Mouse (Mus musculus) intestine, embryonic 16.5 days (tissue): ENCODE results near the gene Zfp575. TPM values are rescaled to one million over a fixed set of nuclear protein-coding genes. Genes with fewer than 3 reads are reported as not detected.
A peak's percentile ranks its signal among the peaks of the same experiment; 100 is the strongest.

Source experiments
- ATAC-seq: fragments of 200-750 bp; cut with Nextera tagmentation; 2 replicates; pipeline ENCODE4 v1.8.0; 2017; ENCODE audit warnings: moderate TSS enrichment, moderate library complexity
- H3K27ac ChIP-seq: fragments of 300-500 bp; sonication (generic); 2 replicates; pipeline ENCODE4 v1.5.1; 2014; ENCODE audit warnings: mild to moderate bottlenecking, low read length
- H3K27me3 ChIP-seq: fragments of 300-500 bp; sonication (generic); replicated peaks from 2 replicates; pipeline ENCODE4 v1.6.1; 2014; ENCODE audit warnings: low read length, control low read depth, mixed read lengths; ENCODE audit not compliant: control insufficient read depth, insufficient read depth
- H3K36me3 ChIP-seq: fragments of 300-500 bp; sonication (generic); 2 replicates; pipeline ENCODE4 v1.6.1; 2014; ENCODE audit warnings: low read length, control low read depth; ENCODE audit not compliant: control insufficient read depth, insufficient read depth
- H3K4me1 ChIP-seq: fragments of 300-500 bp; sonication (generic); 2 replicates; pipeline ENCODE4 v1.6.1; 2014; ENCODE audit warnings: low read length, control low read depth, mixed read lengths; ENCODE audit not compliant: control insufficient read depth, insufficient read depth
- H3K4me2 ChIP-seq: fragments of 300-500 bp; sonication (generic); 2 replicates; pipeline ENCODE4 v1.6.1; 2014; ENCODE audit warnings: low read depth, low read length, control low read depth
- H3K4me3 ChIP-seq: fragments of 300-500 bp; sonication (generic); 2 replicates; pipeline ENCODE4 v1.5.1; 2014; ENCODE audit warnings: mild to moderate bottlenecking, low read length
- H3K9ac ChIP-seq: fragments of 300-500 bp; sonication (generic); 2 replicates; pipeline ENCODE4 v1.6.1; 2014; ENCODE audit warnings: low read depth, low read length
- H3K9me3 ChIP-seq: fragments of 300-500 bp; sonication (generic); 2 replicates; pipeline ENCODE4 v1.6.1; 2016; ENCODE audit warnings: low read length, control low read depth; ENCODE audit not compliant: control insufficient read depth
- WGBS: fragments of 180-500 bp; shearing (Covaris S2); extraction: QIAGEN DNeasy Blood & Tissue Kit; methylation state at CpG from one replicate; pipeline ENCODE4 v1.1.7; 2014; 5-methylcytosine and 5-hydroxymethylcytosine counted together
- polyA plus RNA-seq: library from polyadenylated mRNA; unstranded; fragments of >200 nt; fragmentation: Nextera tagmentation; extraction: Ambion mirVana; gene quantifications from 2 replicates; pipeline ENCODE4 v1.2.1, GENCODE M21; 2015

Gene Zfp575
- polyA plus RNA-seq, 1 experiment from 2014 or later = 3.1 TPM

DNA sequence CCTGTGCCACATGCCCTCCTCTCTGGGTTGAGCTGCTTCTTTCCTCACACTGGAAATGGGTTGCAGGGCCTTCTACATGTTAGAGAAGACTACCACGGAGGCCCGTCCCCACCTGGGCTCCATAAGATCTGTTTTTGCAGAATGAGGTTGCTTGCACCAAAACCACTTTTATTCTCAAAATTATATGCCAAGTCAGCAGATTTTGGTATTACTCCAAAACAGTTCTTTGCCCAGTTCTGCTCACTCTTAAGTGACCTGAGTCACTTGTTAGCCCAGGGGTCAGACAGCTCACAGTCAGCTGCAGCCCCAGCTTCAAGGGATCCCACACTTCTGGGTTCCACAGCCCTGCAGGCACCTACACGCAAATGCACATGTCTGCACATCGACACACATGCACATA is 26.0 kb downstream of the Zfp575 start:
- WGBS = 89% methylated on average over 4 of the region's 4 CpGs
- no peak overlapping the region for H3K27ac ChIP-seq

GRCm38 (mm10) chr7:24555786-24556185 is 31.7 kb downstream of the Zfp575 start:
- Histone ChIP-seq H3K4me2 (no peak overlapping the region), H3K4me1 (no peaks in the 10 kb centered on the region), H3K27ac (no peak overlapping the region), H3K36me3 (peaks cover 12% of the 10 kb centered on the region), H3K27me3 (no peaks in the 10 kb centered on the region), H3K4me3 (no peak overlapping the region), H3K9ac (no peak overlapping the region), H3K9me3 (no peaks in the 10 kb centered on the region)
- no peak for ATAC-seq
- 93% methylated on average over 10 of the region's 10 CpGs for WGBS

More for the DNA sequence above, 26.0 kb downstream of the Zfp575 start:
- Histone ChIP-seq H3K4me1 (no peaks in the 10 kb centered on the region), H3K4me2 (no peak overlapping the region), H3K9ac (no peak overlapping the region), H3K9me3 (no peaks in the 10 kb centered on the region), H3K27me3 (no peaks in the 10 kb centered on the region), H3K36me3 (peaks cover 9% of the 10 kb centered on the region), H3K4me3 (no peak overlapping the region)
- ATAC-seq = no peak

DNA sequence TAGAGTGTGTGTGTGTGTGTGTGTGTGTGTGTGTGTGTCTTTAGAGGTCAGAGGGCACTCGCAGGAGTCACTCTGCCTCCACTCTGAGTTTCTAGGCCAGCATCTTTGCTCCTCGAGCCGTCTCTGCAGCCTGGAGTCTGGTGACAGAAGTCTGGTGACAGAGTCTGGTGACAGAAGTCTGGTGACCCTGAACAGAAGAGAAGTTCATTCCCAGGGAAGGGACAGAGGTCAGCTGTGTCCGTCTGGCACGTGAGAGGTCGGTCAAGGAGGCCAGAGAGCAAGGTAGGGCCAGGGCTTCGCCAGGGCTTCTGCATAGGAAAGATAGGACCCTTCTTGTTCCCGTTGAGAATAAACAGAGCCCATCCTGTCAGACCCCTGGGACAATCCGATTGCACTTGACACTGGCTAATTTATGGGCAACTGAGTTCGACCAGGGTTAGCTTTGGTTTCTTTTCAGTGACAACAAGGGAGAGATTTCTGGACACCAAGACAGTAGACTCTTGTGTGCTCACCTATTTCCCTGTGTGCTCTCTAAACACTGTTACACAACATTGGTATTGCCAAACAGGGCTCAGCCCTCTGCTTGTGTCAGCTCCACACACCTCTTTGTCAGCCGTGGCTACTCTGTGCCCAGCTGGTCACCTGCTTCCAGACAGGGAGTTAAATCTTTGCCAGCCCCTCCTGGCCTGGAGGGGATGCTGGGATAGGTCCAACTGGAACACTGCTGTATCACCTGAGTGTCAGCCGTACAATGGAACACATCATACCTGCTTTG is 35.3 kb downstream of the Zfp575 start:
- H3K9ac ChIP-seq = no peak overlapping the region
- no peaks in the 10 kb centered on the region for H3K27me3 ChIP-seq
- WGBS = 84% methylated on average over 12 of the region's 12 CpGs
- no peak overlapping the region for H3K4me3 ChIP-seq
- no peak for ATAC-seq
- H3K36me3 ChIP-seq = peaks cover 15% of the 10 kb centered on the region
- H3K4me1 ChIP-seq = peaks cover 4% of the 10 kb centered on the region; the same call in 1 of the 2 replicates
- H3K9me3 ChIP-seq = no peaks in the 10 kb centered on the region
- no peak overlapping the region for H3K27ac ChIP-seq
- no peak overlapping the region for H3K4me2 ChIP-seq

DNA sequence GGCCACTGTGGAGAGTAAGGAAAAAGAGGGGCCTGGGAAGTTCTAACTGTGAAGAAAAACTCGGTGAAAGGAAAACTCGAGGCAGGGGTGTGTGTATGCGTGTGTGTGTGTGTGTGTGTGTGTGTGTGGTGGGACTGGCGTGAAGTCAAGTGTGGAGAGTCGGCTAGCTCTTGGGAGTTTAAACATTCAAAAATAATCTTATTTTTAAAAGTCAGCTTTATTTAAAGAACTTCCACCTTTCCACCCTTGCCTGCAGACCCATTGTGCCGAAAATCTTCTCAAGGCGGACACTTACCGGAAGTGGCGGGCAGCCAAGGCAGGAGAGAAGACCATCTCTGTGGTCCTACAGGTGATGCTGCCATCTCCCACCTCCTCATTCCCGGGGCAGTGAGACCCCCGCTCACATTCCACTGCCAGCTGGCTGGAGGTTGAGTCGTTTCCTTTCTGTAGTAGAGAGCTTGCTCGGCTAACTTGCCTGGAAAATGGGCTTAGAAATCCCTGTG is 39.9 kb downstream of the Zfp575 start:
- Histone ChIP-seq H3K27ac (no peak overlapping the region), H3K4me2 (peak overlapping the region; percentile 62), H3K9me3 (peaks cover 3% of the 10 kb centered on the region; the same call in 1 of the 2 replicates), H3K4me1 (peaks cover 11% of the 10 kb centered on the region), H3K27me3 (no peaks in the 10 kb centered on the region), H3K36me3 (peaks cover 5% of the 10 kb centered on the region; the same call in 1 of the 2 replicates), H3K9ac (peak overlapping the region; percentile 87), H3K4me3 (peak overlapping the region; percentile 70)
- 24% methylated on average over 13 of the region's 13 CpGs for WGBS
- no peak; the same call in 1 of the 2 replicates for ATAC-seq

GRCm38 (mm10) chr7:24546634-24547389 is 40.6 kb downstream of the Zfp575 start:
- ATAC-seq = peak; percentile 99
- Histone ChIP-seq H3K4me3 (peak overlapping the region; percentile 70), H3K4me1 (peaks cover 11% of the 10 kb centered on the region), H3K36me3 (0 out of 2 replicates have a peak, but pooled peaks cover 3% of the 10 kb centered on the region), H3K4me2 (peak overlapping the region; percentile 76), H3K9ac (peak overlapping the region; percentile 87), H3K27ac (peak overlapping the region; percentile 74), H3K27me3 (no peaks in the 10 kb centered on the region), H3K9me3 (peaks cover 3% of the 10 kb centered on the region; the same call in 1 of the 2 replicates)
- WGBS = under 1% methylated on average over 57 of the region's 57 CpGs

DNA sequence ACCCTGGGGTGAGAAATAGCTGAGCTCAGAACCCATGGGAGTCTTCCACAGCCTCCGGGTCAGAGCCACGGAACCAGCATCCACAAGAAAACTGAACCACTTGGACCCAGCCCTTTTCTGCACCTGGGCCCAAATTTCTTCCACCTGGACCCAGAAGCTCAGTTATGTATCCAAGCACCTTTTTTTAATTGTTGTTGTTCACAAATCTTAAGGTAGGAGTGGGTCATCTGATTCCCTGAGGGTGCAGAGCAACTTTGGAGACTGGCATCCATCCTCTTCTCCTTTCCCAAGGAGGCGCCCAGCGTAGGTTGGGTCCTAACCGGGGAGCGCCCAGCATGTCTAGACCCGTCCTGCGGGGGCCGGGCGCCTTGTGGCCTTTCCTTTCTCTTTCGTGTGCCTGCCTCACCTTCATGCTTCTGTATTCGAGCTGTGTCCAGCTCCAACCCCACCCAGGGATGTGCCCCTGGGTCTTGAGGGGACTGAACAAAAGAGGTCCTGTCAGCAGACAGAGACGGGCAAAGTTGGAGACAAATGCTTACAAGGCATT is 41.3 kb downstream of the Zfp575 start, which contains the start of the genes Pinlyp and Xrcc1:
Gene Pinlyp (minus strand): TSS at position 51 of the 547 bp plus-strand sequence.
Gene Xrcc1 (plus strand): TSS at position 222 of the 547 bp plus-strand sequence.
- H3K4me3 ChIP-seq = peak within 1 kb of the TSS; percentile 70
- H3K4me2 ChIP-seq = peak within 1 kb of the TSS; percentile 76
- 0 out of 2 replicates have a peak, but pooled peaks cover 3% of the 10 kb centered on the region for H3K36me3 ChIP-seq
- peak within 1 kb of the TSS; percentile 74 for H3K27ac ChIP-seq
- WGBS = 31% methylated on average over 13 of the region's 13 CpGs
- no peak; the same call in 1 of the 2 replicates for ATAC-seq
- H3K27me3 ChIP-seq = no peaks in the 10 kb centered on the region
- H3K9ac ChIP-seq = peak within 1 kb of the TSS; percentile 87
- peaks cover 3% of the 10 kb centered on the region; the same call in 1 of the 2 replicates for H3K9me3 ChIP-seq
- peaks cover 11% of the 10 kb centered on the region for H3K4me1 ChIP-seq

DNA sequence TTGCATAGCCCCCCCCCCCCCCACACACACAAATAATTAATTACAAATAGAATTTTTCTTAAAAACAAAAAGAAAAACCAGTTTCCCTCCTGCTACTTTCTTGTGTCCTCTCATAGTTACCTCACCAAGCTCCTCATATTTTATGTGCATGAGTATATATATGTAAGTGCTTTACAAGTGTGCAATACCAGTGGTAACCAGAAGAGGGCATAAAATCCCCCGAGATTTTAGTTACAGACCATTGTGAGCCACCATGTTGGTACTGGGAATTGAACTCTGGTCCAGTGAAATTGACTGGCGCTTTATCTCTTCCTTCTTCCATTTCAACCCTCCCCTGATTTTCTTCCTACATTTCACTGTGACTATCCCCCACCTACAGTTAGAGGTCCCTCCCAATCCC is 42.9 kb downstream of the Zfp575 start:
- no peak overlapping the region for H3K9ac ChIP-seq
- 0 out of 2 replicates have a peak, but pooled peaks cover 2% of the 10 kb centered on the region for H3K36me3 ChIP-seq
- H3K4me2 ChIP-seq = no peak overlapping the region
- ATAC-seq = no peak
- H3K27ac ChIP-seq = no peak overlapping the region
- H3K4me3 ChIP-seq = no peak overlapping the region
- H3K27me3 ChIP-seq = no peaks in the 10 kb centered on the region
- WGBS = 85% methylated on average over 2 of the region's 2 CpGs
- H3K4me1 ChIP-seq = peaks cover 11% of the 10 kb centered on the region
- peaks cover 3% of the 10 kb centered on the region; the same call in 1 of the 2 replicates for H3K9me3 ChIP-seq

DNA sequence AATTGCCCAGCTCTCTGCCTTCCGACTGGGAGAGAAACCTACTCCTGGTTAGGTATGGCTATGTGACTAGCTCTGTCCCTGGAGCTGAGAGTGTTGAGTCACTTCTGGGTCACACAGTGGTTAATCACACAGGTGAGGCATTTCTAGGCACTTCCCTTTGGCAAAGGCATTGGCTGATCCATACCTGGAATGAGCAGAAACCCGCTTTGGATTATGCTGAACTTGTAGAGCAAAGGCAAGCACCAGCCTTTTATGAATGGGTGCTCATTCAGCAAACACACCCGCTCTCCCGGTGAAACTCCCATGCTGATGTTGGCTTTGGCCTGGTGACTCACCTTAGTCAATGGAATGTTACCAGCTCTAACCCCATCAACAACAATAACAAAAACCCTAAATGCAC is 47.8 kb downstream of the Zfp575 start:
- H3K27me3 ChIP-seq = no peaks in the 10 kb centered on the region
- no peak for ATAC-seq
- peaks cover 2% of the 10 kb centered on the region; the same call in 1 of the 2 replicates for H3K9me3 ChIP-seq
- no peak overlapping the region for H3K4me2 ChIP-seq
- H3K36me3 ChIP-seq = peaks cover 10% of the 10 kb centered on the region; the same call in 1 of the 2 replicates
- H3K4me1 ChIP-seq = no peaks in the 10 kb centered on the region
- no peak overlapping the region for H3K27ac ChIP-seq
- 86% methylated on average over 4 of the region's 4 CpGs for WGBS
- H3K4me3 ChIP-seq = no peak overlapping the region
- no peak overlapping the region for H3K9ac ChIP-seq

DNA sequence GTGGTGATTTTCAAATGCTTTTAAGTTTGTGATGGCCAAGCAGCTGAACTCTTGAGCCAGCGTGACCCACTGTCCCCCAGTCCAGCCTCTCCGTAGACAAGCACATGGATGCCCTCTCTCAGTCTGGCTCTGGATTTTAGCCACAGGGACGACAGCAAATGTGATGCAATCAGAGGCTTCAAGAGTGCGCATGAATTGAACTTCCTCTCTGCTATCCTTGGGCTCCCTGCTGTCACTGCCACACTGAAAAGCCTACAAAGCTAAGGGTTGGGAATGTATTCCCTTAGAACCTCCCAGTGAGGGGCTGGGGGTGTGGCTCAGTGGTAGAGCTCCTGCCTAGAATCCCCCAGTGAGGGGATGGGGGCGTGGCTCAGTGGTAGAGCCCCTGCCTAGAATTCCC is 48.7 kb downstream of the Zfp575 start:
- Histone ChIP-seq H3K27me3 (no peaks in the 10 kb centered on the region), H3K4me1 (no peaks in the 10 kb centered on the region), H3K27ac (no peak overlapping the region), H3K4me3 (no peak overlapping the region), H3K36me3 (peaks cover 12% of the 10 kb centered on the region; the same call in 1 of the 2 replicates), H3K9me3 (no peaks in the 10 kb centered on the region), H3K9ac (no peak overlapping the region), H3K4me2 (no peak overlapping the region)
- 81% methylated on average over 5 of the region's 5 CpGs for WGBS
- ATAC-seq = no peak
